Mouse (Mus musculus) lung, postnatal 14 days (tissue): ENCODE measurements around the gene Commd4.
A peak's percentile ranks its signal among the peaks of the same experiment; 100 is the strongest.
"Not testable (repeated sequence)": the region's sequence is repeated elsewhere in the genome, so short reads cannot be mapped to it uniquely, and the experiment has no call there.

Experiments used
- DNase-seq: peaks from one replicate; pipeline ENCODE4 v3.0.0; 2021

The Commd4 gene

GRCm38 (mm10) chr9:57158013-57158470 lies at the start of gene Commd4:
Gene Commd4 (minus strand): TSS chr9:57158331.
- DNase-seq, result peak; percentile 96

- DNase-seq, result no peak
These were observed 48.8 kb upstream of the Commd4 start for GRCm38 (mm10) chr9:57206896-57207295.

- DNase-seq, result not testable (repeated sequence)
These were observed 45.4 kb upstream of the Commd4 start for GRCm38 (mm10) chr9:57203571-57203970.

GRCm38 (mm10) chr9:57202981-57203380 lies 44.9 kb upstream of the Commd4 start:
- no peak for DNase-seq

GRCm38 (mm10) chr9:57197414-57197813 lies 39.3 kb upstream of the Commd4 start:
- DNase-seq, result no peak

GRCm38 (mm10) chr9:57196708-57197107 lies 38.6 kb upstream of the Commd4 start:
- DNase-seq, result no peak

- no peak for DNase-seq
These were observed 10.3 kb upstream of the Commd4 start for GRCm38 (mm10) chr9:57168411-57168810.

- DNase-seq, result no peak
These were observed 8.0 kb upstream of the Commd4 start for GRCm38 (mm10) chr9:57166173-57166572.

GRCm38 (mm10) chr9:57163137-57163536 lies 5.0 kb upstream of the Commd4 start:
- no peak for DNase-seq

GRCm38 (mm10) chr9:57162496-57162895 lies 4.4 kb upstream of the Commd4 start:
- DNase-seq, result no peak

- DNase-seq, result no peak
These were observed 375 bp upstream of the Commd4 start for GRCm38 (mm10) chr9:57158506-57158905.

GRCm38 (mm10) chr9:57157499-57157898 lies 632 bp downstream of the Commd4 start:
- DNase-seq, result no peak

GRCm38 (mm10) chr9:57156823-57157222 lies 1.3 kb downstream of the Commd4 start:
- DNase-seq, result no peak

GRCm38 (mm10) chr9:57156383-57156782 lies 1.7 kb downstream of the Commd4 start:
- DNase-seq, result no peak

- DNase-seq, result no peak
These were observed 5.8 kb downstream of the Commd4 start for GRCm38 (mm10) chr9:57152331-57152730.

- no peak for DNase-seq
These were observed 7.9 kb downstream of the Commd4 start for GRCm38 (mm10) chr9:57150192-57150591.

GRCm38 (mm10) chr9:57149021-57149420 lies 9.1 kb downstream of the Commd4 start:
- no peak for DNase-seq

- DNase-seq, result peak; percentile 84
These were observed 9.8 kb downstream of the Commd4 start, which contains the start of gene Neil1 for GRCm38 (mm10) chr9:57148144-57148878. Gene Neil1 (minus strand): TSS chr9:57148305.

GRCm38 (mm10) chr9:57147205-57148143 lies 10.7 kb downstream of the Commd4 start:
- no peak for DNase-seq

GRCm38 (mm10) chr9:57146451-57147066 lies 11.6 kb downstream of the Commd4 start:
- DNase-seq, result no peak

- DNase-seq, result no peak
These were observed 13.3 kb downstream of the Commd4 start for GRCm38 (mm10) chr9:57144830-57145229.

- no peak for DNase-seq
These were observed 14.9 kb downstream of the Commd4 start for GRCm38 (mm10) chr9:57143212-57143611.
